Mouse (Mus musculus): ENCODE measurements around the gene Tubg1. TPM values are rescaled to one million over a fixed set of nuclear protein-coding genes. Genes with fewer than 3 reads are reported as not detected.

Gene Tubg1
- 30.0 and 47.4 TPM in 2 replicates for total RNA-seq (2017)

DNA sequence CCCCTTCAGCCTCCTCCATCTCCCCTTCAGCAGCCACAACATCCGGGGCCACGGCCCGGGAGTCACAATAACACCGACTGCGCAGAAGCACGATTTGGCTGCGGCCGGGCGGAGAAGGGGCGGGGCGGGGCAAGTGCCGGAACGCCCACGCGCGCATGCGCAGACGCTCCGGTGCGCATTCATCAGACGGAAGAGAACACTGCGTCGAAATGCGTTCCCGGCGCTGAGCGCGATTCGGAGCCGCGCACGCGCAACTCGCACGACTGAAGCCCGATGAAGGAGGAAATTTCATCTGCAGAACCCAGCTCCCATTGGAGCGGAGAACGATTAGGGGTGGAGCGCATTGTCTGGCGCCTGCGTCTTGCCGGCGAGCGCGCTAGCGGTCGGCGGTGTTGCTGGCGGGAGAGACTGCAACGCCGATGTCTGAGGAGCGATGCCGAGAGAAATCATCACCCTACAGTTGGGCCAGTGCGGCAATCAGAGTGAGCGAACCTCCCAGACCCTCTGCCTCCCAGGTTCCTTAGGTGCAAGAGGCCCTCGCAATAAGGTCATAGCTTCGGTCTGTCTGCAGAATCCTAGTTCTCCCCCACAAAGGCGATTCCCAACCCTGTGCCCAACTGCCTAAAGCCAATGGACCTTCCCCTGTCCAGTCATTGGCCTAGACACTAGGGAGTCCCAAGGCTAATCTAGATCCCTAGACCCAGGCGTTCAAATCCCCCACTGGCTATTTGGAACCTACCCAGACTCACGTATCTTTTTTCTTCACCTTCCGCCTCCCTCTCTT, at the start of gene Tubg1, which contains the start of gene Retreg3:
TSS of gene Tubg1 (plus strand) at position 178 of the 784 bp plus-strand sequence.
TSS of gene Retreg3 (minus strand) at position 133 of the 784 bp plus-strand sequence.
- ATAC-seq (replicated peaks in 1 of 2; ENCODE audit: insufficient read depth in 1 of 2, low FRiP score in 2 of 2, low TSS enrichment in 1 of 2, low read depth in 1 of 2, poor library complexity in 2 of 2, severe bottlenecking in 2 of 2): peak; percentile 93 to 97

DNA sequence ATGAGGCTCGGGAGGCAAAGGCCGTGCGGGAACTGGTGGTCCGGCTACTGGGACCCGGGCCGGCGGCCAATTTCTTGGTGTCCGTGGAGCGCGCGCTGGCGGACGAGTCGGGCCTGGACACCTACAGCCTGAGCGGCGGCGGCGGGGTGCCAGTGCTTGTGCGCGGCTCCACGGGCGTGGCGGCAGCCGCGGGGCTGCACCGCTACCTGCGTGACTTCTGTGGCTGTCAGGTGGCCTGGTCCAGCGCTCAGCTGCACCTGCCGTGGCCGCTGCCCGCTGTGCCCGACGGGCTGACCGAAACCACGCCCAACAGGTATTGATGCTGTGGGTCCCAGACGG, 49.6 kb upstream of the Tubg1 start:
- peak in 1 of 2 experiments; percentile 8; a peak in 1 of 4 replicates for ATAC-seq (replicated peaks in 1 of 2; ENCODE audit: insufficient read depth in 1 of 2, low FRiP score in 2 of 2, low TSS enrichment in 1 of 2, low read depth in 1 of 2, poor library complexity in 2 of 2, severe bottlenecking in 2 of 2)

GRCm38 (mm10) chr11:101070987-101071386, 48.8 kb upstream of the Tubg1 start:
- ATAC-seq (replicated peaks in 1 of 2; ENCODE audit: insufficient read depth in 1 of 2, low FRiP score in 2 of 2, low TSS enrichment in 1 of 2, low read depth in 1 of 2, poor library complexity in 2 of 2, severe bottlenecking in 2 of 2): no peak

DNA sequence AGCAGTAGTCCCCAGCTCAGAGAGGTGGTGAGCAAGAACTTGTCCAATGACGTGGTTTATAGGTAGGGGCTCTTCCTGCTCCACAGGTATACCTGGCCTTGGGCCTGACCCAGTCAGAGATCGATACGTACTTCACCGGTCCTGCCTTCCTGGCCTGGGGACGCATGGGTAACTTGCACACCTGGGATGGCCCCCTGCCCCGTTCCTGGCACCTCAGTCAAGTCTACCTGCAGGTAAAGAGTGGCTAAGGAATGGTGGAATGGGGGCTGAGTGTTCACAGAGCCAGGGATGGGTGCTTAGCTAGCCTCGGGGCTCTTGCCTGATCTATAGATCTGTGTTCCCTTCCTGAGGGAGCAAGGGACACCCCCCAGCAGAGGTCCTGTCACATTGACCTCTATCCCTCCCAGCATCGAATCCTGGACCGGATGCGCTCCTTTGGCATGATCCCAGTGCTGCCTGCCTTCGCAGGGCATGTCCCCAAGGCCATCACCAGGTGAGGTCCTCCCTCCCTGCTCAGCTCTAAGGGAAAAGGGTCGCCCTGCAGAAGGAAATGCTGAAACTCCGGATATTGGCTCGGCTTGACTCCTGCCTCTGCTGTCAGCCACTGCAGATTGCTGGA, 47.8 kb upstream of the Tubg1 start:
- no peak for ATAC-seq (replicated peaks in 1 of 2; ENCODE audit: insufficient read depth in 1 of 2, low FRiP score in 2 of 2, low TSS enrichment in 1 of 2, low read depth in 1 of 2, poor library complexity in 2 of 2, severe bottlenecking in 2 of 2)

DNA sequence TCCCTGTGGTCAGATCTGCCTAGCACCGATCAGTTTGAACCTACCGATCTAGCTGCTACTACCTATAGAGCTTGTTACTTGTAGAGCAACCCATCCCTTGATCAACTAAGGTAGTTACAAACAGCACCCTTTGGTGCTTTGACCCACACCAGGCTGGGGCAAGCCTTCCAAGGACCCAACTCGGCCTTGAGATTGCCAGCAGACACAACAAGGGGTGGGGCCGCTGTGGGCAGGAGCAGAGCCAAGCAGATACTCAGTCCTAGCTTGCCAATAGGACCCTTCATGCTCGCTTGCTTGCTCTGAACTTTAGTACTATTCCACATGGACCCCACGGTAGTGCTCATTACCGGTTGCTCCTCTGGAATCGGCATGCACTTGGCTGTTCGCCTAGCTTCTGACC, 41.6 kb upstream of the Tubg1 start, which contains the start of gene Hsd17b1:
TSS of gene Hsd17b1 (plus strand) at position 291 of the 400 bp plus-strand sequence.
- no peak for ATAC-seq (replicated peaks in 1 of 2; ENCODE audit: insufficient read depth in 1 of 2, low FRiP score in 2 of 2, low TSS enrichment in 1 of 2, low read depth in 1 of 2, poor library complexity in 2 of 2, severe bottlenecking in 2 of 2)

GRCm38 (mm10) chr11:101079746-101080145, 40.0 kb upstream of the Tubg1 start:
- peak; percentile 1 to 6; a peak in 1 of 4 replicates for ATAC-seq (replicated peaks in 1 of 2; ENCODE audit: insufficient read depth in 1 of 2, low FRiP score in 2 of 2, low TSS enrichment in 1 of 2, low read depth in 1 of 2, poor library complexity in 2 of 2, severe bottlenecking in 2 of 2)

DNA sequence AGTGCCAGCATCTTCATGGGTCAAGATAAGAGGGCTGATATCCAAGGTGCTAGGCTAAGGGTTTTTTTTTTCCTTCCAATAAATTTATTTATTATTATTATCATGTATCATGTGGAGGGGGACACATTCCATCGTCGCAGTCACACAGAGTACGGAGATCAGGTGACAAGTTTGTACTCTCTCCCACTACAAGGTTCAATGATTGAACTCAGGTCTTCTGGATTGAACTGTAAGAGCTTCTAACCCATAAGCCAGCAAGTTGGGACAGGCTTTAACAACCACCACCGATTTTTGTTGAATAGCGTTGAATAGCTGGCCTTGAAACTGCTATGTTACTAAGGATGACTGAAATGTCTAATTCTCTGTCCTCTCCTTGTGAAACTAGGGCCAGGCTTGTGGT, 39.3 kb upstream of the Tubg1 start:
- ATAC-seq (replicated peaks in 1 of 2; ENCODE audit: insufficient read depth in 1 of 2, low FRiP score in 2 of 2, low TSS enrichment in 1 of 2, low read depth in 1 of 2, poor library complexity in 2 of 2, severe bottlenecking in 2 of 2): no peak

GRCm38 (mm10) chr11:101081659-101082058, 38.1 kb upstream of the Tubg1 start:
- ATAC-seq (replicated peaks in 1 of 2; ENCODE audit: insufficient read depth in 1 of 2, low FRiP score in 2 of 2, low TSS enrichment in 1 of 2, low read depth in 1 of 2, poor library complexity in 2 of 2, severe bottlenecking in 2 of 2): no peak

- ATAC-seq (replicated peaks in 1 of 2; ENCODE audit: insufficient read depth in 1 of 2, low FRiP score in 2 of 2, low TSS enrichment in 1 of 2, low read depth in 1 of 2, poor library complexity in 2 of 2, severe bottlenecking in 2 of 2): peak; percentile 61 to 70
Observed at GRCm38 (mm10) chr11:101082208-101083082, 37.3 kb upstream of the Tubg1 start, which contains the start of gene Coasy. TSS of gene Coasy (plus strand) at chr11:101082565.

- ATAC-seq (replicated peaks in 1 of 2; ENCODE audit: insufficient read depth in 1 of 2, low FRiP score in 2 of 2, low TSS enrichment in 1 of 2, low read depth in 1 of 2, poor library complexity in 2 of 2, severe bottlenecking in 2 of 2): no peak
Observed at GRCm38 (mm10) chr11:101083083-101083697, 36.5 kb upstream of the Tubg1 start.

- ATAC-seq (replicated peaks in 1 of 2; ENCODE audit: insufficient read depth in 1 of 2, low FRiP score in 2 of 2, low TSS enrichment in 1 of 2, low read depth in 1 of 2, poor library complexity in 2 of 2, severe bottlenecking in 2 of 2): no peak
Observed at GRCm38 (mm10) chr11:101084246-101084645, 35.5 kb upstream of the Tubg1 start.

GRCm38 (mm10) chr11:101084811-101085210, 34.9 kb upstream of the Tubg1 start:
- no peak for ATAC-seq (replicated peaks in 1 of 2; ENCODE audit: insufficient read depth in 1 of 2, low FRiP score in 2 of 2, low TSS enrichment in 1 of 2, low read depth in 1 of 2, poor library complexity in 2 of 2, severe bottlenecking in 2 of 2)

GRCm38 (mm10) chr11:101085617-101086322, 34.0 kb upstream of the Tubg1 start:
- no peak for ATAC-seq (replicated peaks in 1 of 2; ENCODE audit: insufficient read depth in 1 of 2, low FRiP score in 2 of 2, low TSS enrichment in 1 of 2, low read depth in 1 of 2, poor library complexity in 2 of 2, severe bottlenecking in 2 of 2)

DNA sequence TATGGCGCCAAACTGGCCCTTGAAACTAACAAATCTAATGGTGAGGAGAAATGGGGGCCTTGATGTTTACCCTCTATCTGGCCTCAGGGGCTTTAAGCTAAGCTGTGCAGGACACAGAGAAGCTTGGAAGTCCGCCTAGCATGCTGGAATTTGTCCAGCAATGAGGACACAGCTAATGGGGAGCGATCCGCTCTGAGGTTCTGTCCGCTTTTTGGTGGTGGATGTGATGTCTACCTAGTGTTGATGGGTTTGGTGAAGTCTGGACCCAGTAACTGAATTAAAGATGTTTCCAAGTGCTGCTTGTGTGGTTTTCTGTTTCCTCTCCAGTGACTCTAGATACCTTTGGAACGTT, 33.4 kb upstream of the Tubg1 start:
- no peak for ATAC-seq (replicated peaks in 1 of 2; ENCODE audit: insufficient read depth in 1 of 2, low FRiP score in 2 of 2, low TSS enrichment in 1 of 2, low read depth in 1 of 2, poor library complexity in 2 of 2, severe bottlenecking in 2 of 2)

DNA sequence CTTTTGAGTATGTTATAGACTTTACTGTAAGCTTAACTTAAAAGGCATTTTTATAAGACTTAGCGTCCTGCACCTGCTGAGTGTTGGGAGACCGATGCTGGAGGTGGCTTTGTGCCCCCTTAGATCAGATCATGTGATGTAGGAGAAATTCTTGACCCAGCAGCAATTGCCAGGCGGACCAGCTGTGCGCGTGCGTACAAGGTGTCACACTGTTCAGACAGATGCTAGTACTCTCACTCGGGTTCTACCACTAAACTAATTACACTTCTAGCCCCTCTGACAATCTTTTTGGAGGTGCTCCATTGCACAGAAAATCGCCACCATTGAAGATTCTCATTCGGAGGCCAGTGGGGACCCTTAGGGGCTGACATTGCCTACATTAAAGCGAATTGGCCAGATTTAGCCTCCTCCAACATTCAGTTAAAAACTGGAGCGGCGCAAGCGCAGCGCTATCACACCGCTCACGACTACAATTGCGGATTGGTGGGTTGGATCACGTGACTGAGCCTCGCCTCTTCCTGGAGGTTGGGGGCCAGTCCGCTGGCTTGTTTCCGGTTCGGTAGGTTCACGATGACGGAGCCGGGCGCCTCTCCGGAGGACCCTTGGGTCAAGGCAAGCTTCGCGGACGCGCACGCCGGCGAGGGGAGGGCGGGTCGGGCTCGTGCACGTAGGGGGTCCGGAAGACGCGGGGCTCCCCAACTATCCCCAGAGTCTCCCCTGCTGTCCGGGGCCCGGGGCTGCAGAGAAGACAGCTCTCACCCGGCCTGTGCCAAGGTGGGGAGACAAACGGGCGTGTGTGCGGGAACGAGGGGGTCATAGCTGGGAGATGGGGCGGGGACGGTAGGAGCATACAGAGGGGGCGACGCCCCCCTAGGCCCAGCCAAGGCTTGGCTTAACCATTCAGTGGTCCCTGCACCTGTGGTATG, 32.7 kb upstream of the Tubg1 start, which contains the start of gene Mlx:
TSS of gene Mlx (plus strand) at position 522 of the 926 bp plus-strand sequence.
- peak; percentile 70 to 78 for ATAC-seq (replicated peaks in 1 of 2; ENCODE audit: insufficient read depth in 1 of 2, low FRiP score in 2 of 2, low TSS enrichment in 1 of 2, low read depth in 1 of 2, poor library complexity in 2 of 2, severe bottlenecking in 2 of 2)

GRCm38 (mm10) chr11:101087682-101088055, 32.1 kb upstream of the Tubg1 start:
- ATAC-seq (replicated peaks in 1 of 2; ENCODE audit: insufficient read depth in 1 of 2, low FRiP score in 2 of 2, low TSS enrichment in 1 of 2, low read depth in 1 of 2, poor library complexity in 2 of 2, severe bottlenecking in 2 of 2): no peak

Measured in hematopoietic stem cell, adult 5-6 weeks (primary cell).